Mouse (Mus musculus): ENCODE data around the gene Mcm10. TPM values are rescaled to one million over a fixed set of nuclear protein-coding genes. Genes with fewer than 3 reads are reported as not detected.
"Not testable (repeated sequence)": the region's sequence is repeated elsewhere in the genome, so short reads cannot be mapped to it uniquely, and the experiment has no call there.

Mcm10 gene
- total RNA-seq, 1 experiment = 127 TPM

DNA sequence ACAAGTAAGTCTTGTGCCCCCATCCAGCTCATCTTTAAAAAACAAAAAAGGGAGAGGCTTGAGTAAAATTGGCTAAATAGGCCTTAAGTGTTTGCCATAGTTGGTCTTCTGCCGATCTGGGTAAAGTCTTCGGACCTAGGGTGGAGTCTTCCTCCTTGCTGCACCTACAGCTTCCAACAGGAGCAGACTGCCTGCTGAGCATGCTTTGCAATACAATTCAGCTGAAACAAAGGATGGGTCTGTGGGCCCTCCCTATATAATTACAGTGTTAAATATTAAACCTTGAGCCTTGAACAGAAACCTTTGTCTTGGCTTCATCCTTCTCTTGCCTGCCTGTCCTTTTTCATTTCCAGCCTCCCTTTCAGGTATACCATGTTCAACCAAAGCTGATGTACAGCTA, 44.8 kb downstream of the Mcm10 start:
- H3K9ac ChIP-seq (ENCODE audit: insufficient read depth, low read depth, low read length, poor library complexity, severe bottlenecking) = no peak overlapping the region
- H3K4me1 ChIP-seq (ENCODE audit: control insufficient read depth in 2 of 2, insufficient read depth in 2 of 2, low read length in 2 of 2, poor library complexity in 1 of 2) = no peaks in the 10 kb centered on the region; a peak in 1 of 4 replicates
- no peaks in the 10 kb centered on the region for H3K36me3 ChIP-seq (ENCODE audit: control insufficient read depth, insufficient read depth, low read length, poor library complexity, severe bottlenecking)
- no peak overlapping the region for H3K4me3 ChIP-seq (ENCODE audit: insufficient read depth in 1 of 2, low read depth in 1 of 2, low read length in 2 of 2, poor library complexity in 1 of 2, severe bottlenecking in 1 of 2)
- no peak overlapping the region; the same call in 1 of the 2 replicates for H3K27ac ChIP-seq (ENCODE audit: insufficient read depth, low read depth, low read length, poor library complexity, severe bottlenecking)
- TF ChIP-seq ZNF384 (IDR thresholded peaks at IDR 0.05; ENCODE audit: low read depth, low read length) = no peak
- TF ChIP-seq HCFC1 (IDR thresholded peaks at IDR 0.05; ENCODE audit: borderline replicate concordance, insufficient read depth, low read length) = no peak
- TF ChIP-seq CHD2 (IDR thresholded peaks at IDR 0.05; ENCODE audit: low read depth, low read length) = no peak
- no peak for TF ChIP-seq MAFK (IDR thresholded peaks at IDR 0.05; ENCODE audit: insufficient read depth, low read depth, low read length)
- TF ChIP-seq ZC3H11A (IDR thresholded peaks at IDR 0.05; ENCODE audit: borderline replicate concordance, low read depth, low read length) = no peak
- DNase-seq (ENCODE audit: low read depth, low spot score) = no peak
- no peaks in the 10 kb centered on the region for H3K9me3 ChIP-seq (ENCODE audit: control insufficient read depth, insufficient read depth, low read depth, low read length)
- in situ Hi-C loops (cut with MboI; ENCODE audit: low sequenced_read_pairs in 2 of 2, unreplicated experiment in 2 of 2) = no loop called here

GRCm38 (mm10) chr2:4958039-4958438, 54.6 kb downstream of the Mcm10 start:
- in situ Hi-C loops (cut with MboI; ENCODE audit: low sequenced_read_pairs in 2 of 2, unreplicated experiment in 2 of 2) = no loop called here
- no peak overlapping the region for H3K4me3 ChIP-seq (ENCODE audit: insufficient read depth in 1 of 2, low read depth in 1 of 2, low read length in 2 of 2, poor library complexity in 1 of 2, severe bottlenecking in 1 of 2)
- no peaks in the 10 kb centered on the region for H3K36me3 ChIP-seq (ENCODE audit: control insufficient read depth, insufficient read depth, low read length, poor library complexity, severe bottlenecking)
- DNase-seq (ENCODE audit: low read depth, low spot score) = no peak
- 0 out of 2 replicates have a peak, but pooled peaks cover 2% of the 10 kb centered on the region for H3K9me3 ChIP-seq (ENCODE audit: control insufficient read depth, insufficient read depth, low read depth, low read length)
- no peak overlapping the region for H3K27ac ChIP-seq (ENCODE audit: insufficient read depth, low read depth, low read length, poor library complexity, severe bottlenecking)
- no peak for TF ChIP-seq MAFK (IDR thresholded peaks at IDR 0.05; ENCODE audit: insufficient read depth, low read depth, low read length)
- TF ChIP-seq HCFC1 (IDR thresholded peaks at IDR 0.05; ENCODE audit: borderline replicate concordance, insufficient read depth, low read length) = no peak
- no peak for TF ChIP-seq ZNF384 (IDR thresholded peaks at IDR 0.05; ENCODE audit: low read depth, low read length)
- no peak for TF ChIP-seq CHD2 (IDR thresholded peaks at IDR 0.05; ENCODE audit: low read depth, low read length)
- no peak for TF ChIP-seq ZC3H11A (IDR thresholded peaks at IDR 0.05; ENCODE audit: borderline replicate concordance, low read depth, low read length)
- no peak overlapping the region for H3K9ac ChIP-seq (ENCODE audit: insufficient read depth, low read depth, low read length, poor library complexity, severe bottlenecking)
- peaks cover 0 to 2% of the 10 kb centered on the region in 2 experiments; a peak in 1 of 4 replicates for H3K4me1 ChIP-seq (ENCODE audit: control insufficient read depth in 2 of 2, insufficient read depth in 2 of 2, low read length in 2 of 2, poor library complexity in 1 of 2)

GRCm38 (mm10) chr2:4954216-4954760, 58.3 kb downstream of the Mcm10 start:
- H3K4me3 ChIP-seq (ENCODE audit: insufficient read depth in 1 of 2, low read depth in 1 of 2, low read length in 2 of 2, poor library complexity in 1 of 2, severe bottlenecking in 1 of 2) = no peak overlapping the region
- peak overlapping the region; percentile 89; the same call in 1 of the 2 replicates for H3K27ac ChIP-seq (ENCODE audit: insufficient read depth, low read depth, low read length, poor library complexity, severe bottlenecking)
- no peak for DNase-seq (ENCODE audit: low read depth, low spot score)
- H3K9me3 ChIP-seq (ENCODE audit: control insufficient read depth, insufficient read depth, low read depth, low read length) = peaks cover 6% of the 10 kb centered on the region; the same call in 1 of the 2 replicates
- H3K4me1 ChIP-seq (ENCODE audit: control insufficient read depth in 2 of 2, insufficient read depth in 2 of 2, low read length in 2 of 2, poor library complexity in 1 of 2) = peaks cover 0 to 2% of the 10 kb centered on the region in 2 experiments; a peak in 1 of 4 replicates
- in situ Hi-C loops (cut with MboI; ENCODE audit: low sequenced_read_pairs in 2 of 2, unreplicated experiment in 2 of 2) = no loop called here
- peak; percentile 54; the same call in 1 of the 2 replicates for TF ChIP-seq MAFK (IDR thresholded peaks at IDR 0.05; ENCODE audit: insufficient read depth, low read depth, low read length)
- TF ChIP-seq HCFC1 (IDR thresholded peaks at IDR 0.05; ENCODE audit: borderline replicate concordance, insufficient read depth, low read length) = no peak
- no peaks in the 10 kb centered on the region for H3K36me3 ChIP-seq (ENCODE audit: control insufficient read depth, insufficient read depth, low read length, poor library complexity, severe bottlenecking)
- no peak overlapping the region for H3K9ac ChIP-seq (ENCODE audit: insufficient read depth, low read depth, low read length, poor library complexity, severe bottlenecking)

GRCm38 (mm10) chr2:4950986-4951385, 61.6 kb downstream of the Mcm10 start:
- in situ Hi-C loops (cut with MboI; ENCODE audit: low sequenced_read_pairs in 2 of 2, unreplicated experiment in 2 of 2) = no loop called here
- no peaks in the 10 kb centered on the region for H3K4me1 ChIP-seq (ENCODE audit: control insufficient read depth in 2 of 2, insufficient read depth in 2 of 2, low read length in 2 of 2, poor library complexity in 1 of 2)
- no peaks in the 10 kb centered on the region for H3K36me3 ChIP-seq (ENCODE audit: control insufficient read depth, insufficient read depth, low read length, poor library complexity, severe bottlenecking)
- no peak overlapping the region for H3K9ac ChIP-seq (ENCODE audit: insufficient read depth, low read depth, low read length, poor library complexity, severe bottlenecking)
- H3K4me3 ChIP-seq (ENCODE audit: insufficient read depth in 1 of 2, low read depth in 1 of 2, low read length in 2 of 2, poor library complexity in 1 of 2, severe bottlenecking in 1 of 2) = no peak overlapping the region
- DNase-seq (ENCODE audit: low read depth, low spot score) = no peak
- no peak overlapping the region for H3K27ac ChIP-seq (ENCODE audit: insufficient read depth, low read depth, low read length, poor library complexity, severe bottlenecking)
- peaks cover 6% of the 10 kb centered on the region; the same call in 1 of the 2 replicates for H3K9me3 ChIP-seq (ENCODE audit: control insufficient read depth, insufficient read depth, low read depth, low read length)
- TF ChIP-seq HCFC1 (IDR thresholded peaks at IDR 0.05; ENCODE audit: borderline replicate concordance, insufficient read depth, low read length) (no peak), CHD2 (IDR thresholded peaks at IDR 0.05; ENCODE audit: low read depth, low read length) (no peak), ZNF384 (IDR thresholded peaks at IDR 0.05; ENCODE audit: low read depth, low read length) (no peak), MAFK (IDR thresholded peaks at IDR 0.05; ENCODE audit: insufficient read depth, low read depth, low read length) (no peak), ZC3H11A (IDR thresholded peaks at IDR 0.05; ENCODE audit: borderline replicate concordance, low read depth, low read length) (no peak)

GRCm38 (mm10) chr2:4949691-4950090, 62.9 kb downstream of the Mcm10 start:
- H3K4me3 ChIP-seq (ENCODE audit: insufficient read depth in 1 of 2, low read depth in 1 of 2, low read length in 2 of 2, poor library complexity in 1 of 2, severe bottlenecking in 1 of 2); in situ Hi-C loops (cut with MboI; ENCODE audit: low sequenced_read_pairs in 2 of 2, unreplicated experiment in 2 of 2); H3K9me3 ChIP-seq (ENCODE audit: control insufficient read depth, insufficient read depth, low read depth, low read length); H3K4me1 ChIP-seq (ENCODE audit: control insufficient read depth in 2 of 2, insufficient read depth in 2 of 2, low read length in 2 of 2, poor library complexity in 1 of 2); DNase-seq (ENCODE audit: low read depth, low spot score); H3K9ac ChIP-seq (ENCODE audit: insufficient read depth, low read depth, low read length, poor library complexity, severe bottlenecking); H3K36me3 ChIP-seq (ENCODE audit: control insufficient read depth, insufficient read depth, low read length, poor library complexity, severe bottlenecking); H3K27ac ChIP-seq (ENCODE audit: insufficient read depth, low read depth, low read length, poor library complexity, severe bottlenecking): not testable (repeated sequence)

All from ES-E14 (cell line).